Mouse (Mus musculus) ES-Bruce4 (cell line): ENCODE measurements around the gene Gatad2a. TPM values are rescaled to one million over a fixed set of nuclear protein-coding genes. Genes with fewer than 3 reads are reported as not detected.

Experiments used
- H3K27ac ChIP-seq: 2 replicates; pipeline ENCODE4 v1.5.1; 2012; ENCODE audit warnings: low read length, inconsistent platforms; ENCODE audit not compliant: insufficient read depth
- H3K27me3 ChIP-seq: 2 replicates; pipeline ENCODE4 v1.6.1; 2012; ENCODE audit warnings: mild to moderate bottlenecking, low read length, inconsistent platforms; ENCODE audit not compliant: control insufficient read depth, poor library complexity, insufficient read depth, severe bottlenecking
- H3K36me3 ChIP-seq: 2 replicates; pipeline ENCODE4 v1.6.1; 2012; ENCODE audit warnings: inconsistent platforms, mild to moderate bottlenecking, low read length, moderate library complexity; ENCODE audit not compliant: control insufficient read depth, poor library complexity, insufficient read depth, severe bottlenecking
- H3K4me1 ChIP-seq: one replicate; pipeline ENCODE4 v1.8.1; 2011; ENCODE audit warnings: low read length; ENCODE audit not compliant: control insufficient read depth, insufficient read depth
- H3K4me3 ChIP-seq: 2 replicates; pipeline ENCODE4 v1.5.1; 2011; ENCODE audit warnings: low read depth, mild to moderate bottlenecking, low read length
- H3K9ac ChIP-seq: 2 replicates; pipeline ENCODE4 v1.6.1; 2012; ENCODE audit warnings: low read depth, mild to moderate bottlenecking, inconsistent platforms; ENCODE audit not compliant: poor library complexity, severe bottlenecking
- H3K9me3 ChIP-seq: replicated peaks from 2 replicates; pipeline ENCODE4 v1.6.1; 2012; ENCODE audit warnings: mild to moderate bottlenecking, low read length, inconsistent platforms; ENCODE audit not compliant: control insufficient read depth, poor library complexity, insufficient read depth, severe bottlenecking
- CTCF ChIP-seq: IDR thresholded peaks from one replicate; pipeline ENCODE4 v1.8.1; 2011; ENCODE audit warnings: low read depth, low read length
- EP300 ChIP-seq: IDR thresholded peaks from 2 replicates; pipeline ENCODE4 v1.6.1; 2011; ENCODE audit warnings: low read depth, low read length; ENCODE audit not compliant: insufficient read depth
- POLR2A ChIP-seq: IDR thresholded peaks from one replicate; pipeline ENCODE4 v1.8.1; 2011; ENCODE audit warnings: low read length; ENCODE audit not compliant: insufficient read depth
- polyA plus RNA-seq: library from polyadenylated mRNA; stranded (reverse); fragments of >200 nt; gene quantifications from 2 replicates; pipeline ENCODE4 v1.2.4, GENCODE M21; 2011; ENCODE audit warnings: low read depth; ENCODE audit not compliant: missing spikeins, insufficient read depth, insufficient read length

The Gatad2a gene
- polyA plus RNA-seq, 1 experiment, result 155 TPM

DNA sequence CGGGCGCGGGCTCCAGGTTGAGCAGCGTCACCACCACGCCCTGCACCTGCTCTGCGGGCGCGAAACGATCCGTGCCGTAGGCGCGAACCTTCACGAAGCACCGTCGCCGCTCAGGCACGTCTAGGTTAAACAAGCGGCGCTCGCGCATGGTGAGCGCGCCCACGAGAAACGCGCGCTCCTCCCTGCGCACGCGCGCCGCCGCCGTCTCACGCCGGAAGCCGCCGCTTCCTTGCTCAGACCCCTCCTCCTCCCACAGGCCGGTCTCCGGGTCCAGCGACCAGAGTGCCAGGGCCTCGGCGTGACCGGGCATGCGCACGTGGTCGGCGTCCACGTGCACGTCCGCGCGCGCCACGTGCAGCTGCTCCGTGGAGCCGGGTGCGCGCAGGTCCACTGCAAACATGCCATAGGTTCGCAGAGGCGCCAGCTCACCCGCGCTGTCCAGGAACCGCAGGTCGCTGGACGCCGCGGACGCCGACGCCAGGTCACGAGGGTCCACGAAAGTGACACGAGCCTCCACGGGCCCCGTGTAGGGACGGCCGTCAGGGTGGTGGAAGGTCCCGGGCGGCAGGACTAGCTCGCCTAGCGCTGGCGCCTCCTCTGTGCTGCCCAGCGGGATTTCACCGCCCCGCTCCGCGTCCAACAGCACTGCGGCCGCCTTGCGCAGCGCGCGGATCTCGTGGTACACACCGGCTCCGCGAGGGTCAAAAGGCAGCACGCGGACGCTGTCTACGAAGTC, 114.0 kb downstream of the Gatad2a start:
- peak overlapping the region; percentile 39 for H3K9ac ChIP-seq
- TF ChIP-seq POLR2A, result no peak
- no peak for TF ChIP-seq EP300
- TF ChIP-seq CTCF, result no peak
- no peaks in the 10 kb centered on the region for H3K4me1 ChIP-seq
- H3K9me3 ChIP-seq, result no peaks in the 10 kb centered on the region
- peak overlapping the region; percentile 54 for H3K4me3 ChIP-seq
- H3K36me3 ChIP-seq, result no peaks in the 10 kb centered on the region
- peaks cover 17% of the 10 kb centered on the region for H3K27me3 ChIP-seq
- no peak overlapping the region for H3K27ac ChIP-seq

DNA sequence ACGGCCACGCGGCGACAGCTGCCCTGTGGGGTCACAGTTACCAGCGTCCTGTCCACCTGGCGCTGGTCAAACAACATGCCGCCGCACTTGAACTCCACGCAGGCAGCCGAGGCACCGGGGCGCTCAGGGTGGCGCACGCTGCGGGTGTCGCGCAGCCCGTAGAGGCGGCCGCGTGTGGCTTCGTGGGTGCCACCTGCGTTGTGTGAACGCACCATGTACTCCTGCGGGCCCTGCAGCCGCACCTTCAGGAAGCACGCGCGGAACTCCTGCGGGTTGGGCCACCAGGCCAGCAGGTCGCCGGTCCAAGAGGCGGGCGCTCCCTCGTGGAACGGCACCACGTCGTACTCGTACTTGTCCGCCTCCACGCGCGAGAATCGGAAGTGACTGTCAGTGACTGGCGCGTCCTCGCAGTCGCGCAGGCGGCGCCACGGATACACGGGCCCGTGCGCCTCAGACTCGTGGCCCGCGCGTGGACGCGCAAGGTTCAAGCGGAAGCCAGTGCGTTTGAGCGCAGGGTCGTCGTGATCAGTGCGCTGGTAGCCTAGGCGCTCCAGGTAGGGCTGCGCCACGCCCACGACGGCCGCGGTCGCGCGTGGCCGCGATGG, 114.8 kb downstream of the Gatad2a start:
- H3K27ac ChIP-seq, result no peak overlapping the region
- peaks cover 15% of the 10 kb centered on the region for H3K27me3 ChIP-seq
- TF ChIP-seq EP300, result no peak
- no peak for TF ChIP-seq CTCF
- no peak for TF ChIP-seq POLR2A
- H3K36me3 ChIP-seq, result no peaks in the 10 kb centered on the region
- peak overlapping the region; percentile 54 for H3K4me3 ChIP-seq
- H3K9ac ChIP-seq, result peak overlapping the region; percentile 39
- H3K4me1 ChIP-seq, result no peaks in the 10 kb centered on the region
- H3K9me3 ChIP-seq, result no peaks in the 10 kb centered on the region

DNA sequence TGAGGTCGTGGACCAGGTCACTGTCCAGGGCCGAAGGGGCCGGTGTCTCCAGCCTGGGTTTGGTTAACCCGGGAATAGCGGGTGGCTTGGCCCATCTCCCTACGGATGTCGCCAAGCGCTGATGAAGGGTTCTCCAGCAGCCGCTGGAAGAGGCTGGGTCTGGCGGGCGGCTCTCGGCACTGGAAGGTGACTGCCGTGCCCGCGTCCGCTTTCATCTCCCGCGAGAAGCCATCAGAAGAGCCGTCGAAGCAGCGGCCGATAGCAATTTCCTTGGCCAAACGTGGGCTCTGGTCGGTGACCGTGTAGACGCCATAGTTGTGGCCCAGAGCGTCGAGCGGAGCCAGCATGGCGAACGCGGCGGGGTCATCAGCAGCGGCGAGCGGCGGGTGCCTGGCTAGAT, 115.3 kb downstream of the Gatad2a start:
- Histone ChIP-seq H3K36me3 (no peaks in the 10 kb centered on the region), H3K4me3 (peak overlapping the region; percentile 54), H3K27me3 (peaks cover 15% of the 10 kb centered on the region), H3K27ac (no peak overlapping the region), H3K4me1 (no peaks in the 10 kb centered on the region), H3K9ac (peak overlapping the region; percentile 39), H3K9me3 (no peaks in the 10 kb centered on the region)
- TF ChIP-seq POLR2A (no peak), CTCF (no peak), EP300 (no peak)

DNA sequence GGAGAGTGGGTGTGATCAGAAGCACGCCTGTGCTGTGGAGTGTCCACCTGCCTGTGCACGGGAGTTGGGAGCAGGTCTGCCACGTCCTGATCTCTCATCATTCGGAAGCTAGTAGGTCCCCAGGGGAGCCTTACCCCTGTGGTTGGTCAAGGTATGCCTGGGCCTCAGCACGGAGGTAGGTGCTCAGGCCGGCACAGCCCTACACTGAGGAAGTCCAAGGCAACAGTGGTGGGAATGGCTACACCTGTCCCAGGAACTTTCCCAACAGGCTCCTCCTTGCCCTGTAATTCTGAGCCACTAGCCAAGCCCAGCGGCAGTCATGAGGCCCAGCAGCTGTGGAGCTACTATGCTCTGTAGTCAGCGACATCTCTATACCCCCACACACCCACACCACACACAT, 116.5 kb downstream of the Gatad2a start:
- no peak overlapping the region for H3K9ac ChIP-seq
- H3K36me3 ChIP-seq, result no peaks in the 10 kb centered on the region
- TF ChIP-seq EP300 (no peak), POLR2A (no peak), CTCF (no peak)
- no peak overlapping the region for H3K27ac ChIP-seq
- peaks cover 15% of the 10 kb centered on the region for H3K27me3 ChIP-seq
- no peaks in the 10 kb centered on the region for H3K4me1 ChIP-seq
- no peaks in the 10 kb centered on the region for H3K9me3 ChIP-seq
- no peak overlapping the region for H3K4me3 ChIP-seq

DNA sequence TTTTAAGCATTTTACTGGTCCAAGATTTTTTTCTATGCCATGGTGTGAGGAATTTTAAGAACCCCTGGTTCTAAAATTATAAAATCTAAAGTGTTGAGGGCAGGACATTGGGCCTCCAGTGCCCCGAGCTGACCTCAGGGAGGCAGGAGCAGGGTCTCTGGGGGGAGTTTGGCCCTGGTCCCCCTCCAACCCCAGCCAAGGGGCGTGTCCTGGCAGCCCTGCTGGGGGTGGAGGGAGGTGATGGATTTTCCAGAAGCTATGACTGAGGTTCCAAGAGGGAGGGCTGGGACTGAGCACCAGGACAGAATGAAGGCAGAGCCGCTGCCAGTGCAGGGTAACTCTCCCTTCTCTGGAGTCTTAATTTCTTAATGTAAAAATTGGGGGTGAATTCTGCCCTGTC, 118.2 kb downstream of the Gatad2a start:
- TF ChIP-seq EP300 (no peak), CTCF (no peak), POLR2A (no peak)
- H3K27ac ChIP-seq, result no peak overlapping the region
- H3K4me3 ChIP-seq, result no peak overlapping the region
- H3K36me3 ChIP-seq, result no peaks in the 10 kb centered on the region
- H3K9ac ChIP-seq, result no peak overlapping the region
- H3K4me1 ChIP-seq, result no peaks in the 10 kb centered on the region
- peaks cover 15% of the 10 kb centered on the region for H3K27me3 ChIP-seq
- no peaks in the 10 kb centered on the region for H3K9me3 ChIP-seq

DNA sequence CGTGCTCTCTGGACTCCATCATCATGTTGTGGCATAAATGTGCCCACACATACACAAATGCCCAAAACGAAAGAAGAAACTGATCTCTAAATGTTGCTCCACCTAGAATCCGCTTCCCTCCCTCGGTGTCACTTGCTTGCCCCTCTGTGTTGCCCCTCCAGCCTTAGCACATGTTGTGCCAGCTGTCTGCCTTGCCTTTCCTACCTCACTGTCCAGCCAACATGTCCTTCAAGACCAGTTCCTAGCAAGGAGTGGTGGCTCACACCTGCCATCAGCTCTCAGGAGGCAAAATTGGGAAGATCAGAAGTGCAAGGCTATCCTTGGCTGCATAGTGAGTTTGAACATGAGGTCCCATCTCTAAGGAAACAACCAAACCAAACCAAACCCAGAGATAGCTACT, 118.8 kb downstream of the Gatad2a start:
- Histone ChIP-seq H3K36me3 (no peaks in the 10 kb centered on the region), H3K9me3 (no peaks in the 10 kb centered on the region), H3K27me3 (peaks cover 15% of the 10 kb centered on the region), H3K4me3 (no peak overlapping the region), H3K27ac (no peak overlapping the region), H3K9ac (no peak overlapping the region), H3K4me1 (no peaks in the 10 kb centered on the region)
- TF ChIP-seq EP300 (no peak), POLR2A (no peak), CTCF (no peak)
